Mouse (Mus musculus) R1 (cell line): Measurements from ENCODE around the gene Zfp953.
"Not testable (repeated sequence)": the region's sequence is repeated elsewhere in the genome, so short reads cannot be mapped to it uniquely, and the experiment has no call there.

Experiments
- DNase-seq: peaks from one replicate; pipeline ENCODE4 v3.0.0-alpha.2; 2018; ENCODE audit warnings: low read depth, low spot score

Gene Zfp953

GRCm38 (mm10) chr13:67360131-67360744 lies at the start of gene Zfp953, which contains the start of gene Gm28044:
Gene Zfp953, minus strand, starts transcription at chr13:67360605.
Gene Gm28044, minus strand, starts transcription at chr13:67360536.
- peak; percentile 90 for DNase-seq

DNA sequence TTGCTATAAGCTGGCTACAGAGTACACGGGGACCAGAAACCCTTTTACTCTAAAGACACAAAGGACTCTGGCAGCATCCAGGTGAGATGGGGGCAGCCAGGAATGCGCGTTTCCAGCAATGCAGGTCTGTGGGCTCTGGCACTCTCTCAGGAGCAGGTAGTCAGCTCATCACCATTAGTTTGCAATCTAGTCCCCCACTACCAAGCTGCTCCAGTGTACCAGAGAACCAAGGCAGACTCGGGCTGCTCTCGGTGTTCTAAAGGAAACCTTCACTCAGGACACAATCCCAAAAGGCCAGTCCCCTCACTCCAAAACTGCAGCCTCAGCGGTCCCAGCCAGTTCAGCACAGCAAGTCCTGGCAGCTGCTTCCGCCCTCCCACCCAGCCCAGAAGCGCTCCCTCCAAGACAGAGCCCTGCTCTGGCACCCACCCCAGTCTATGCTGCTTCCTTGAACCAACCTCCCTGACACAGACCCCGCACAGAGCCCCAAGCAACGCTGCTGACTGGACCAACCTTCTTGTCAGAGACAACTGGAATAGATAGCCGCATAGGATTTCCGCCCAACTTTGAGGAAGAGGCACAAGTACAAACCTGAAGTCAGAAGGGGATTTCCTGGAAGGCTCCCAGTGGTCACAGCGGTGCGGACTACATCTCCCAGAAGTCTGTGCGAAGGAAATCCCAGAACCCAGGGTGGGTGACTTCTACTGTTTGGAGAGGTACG lies 38.9 kb upstream of the Zfp953 start, which contains the start of gene Zfp429:
TSS of gene Zfp429 (minus strand) at position 637 of the 721 bp plus-strand sequence.
- peak; percentile 55 for DNase-seq

- not testable (repeated sequence) for DNase-seq
These were observed 15.8 kb upstream of the Zfp953 start for GRCm38 (mm10) chr13:67376255-67376654.

- DNase-seq: peak; percentile 85
These were observed 14.9 kb upstream of the Zfp953 start, which contains the start of the genes Gm28041 and Zfp456 for GRCm38 (mm10) chr13:67375050-67375911. Gene Gm28041, minus strand, starts transcription at chr13:67375733. Gene Zfp456, minus strand, starts transcription at chr13:67375810.

- DNase-seq: no peak
These were observed 8.6 kb downstream of the Zfp953 start for GRCm38 (mm10) chr13:67351854-67352253.

GRCm38 (mm10) chr13:67343422-67343821 lies 17.0 kb downstream of the Zfp953 start:
- no peak for DNase-seq

DNA sequence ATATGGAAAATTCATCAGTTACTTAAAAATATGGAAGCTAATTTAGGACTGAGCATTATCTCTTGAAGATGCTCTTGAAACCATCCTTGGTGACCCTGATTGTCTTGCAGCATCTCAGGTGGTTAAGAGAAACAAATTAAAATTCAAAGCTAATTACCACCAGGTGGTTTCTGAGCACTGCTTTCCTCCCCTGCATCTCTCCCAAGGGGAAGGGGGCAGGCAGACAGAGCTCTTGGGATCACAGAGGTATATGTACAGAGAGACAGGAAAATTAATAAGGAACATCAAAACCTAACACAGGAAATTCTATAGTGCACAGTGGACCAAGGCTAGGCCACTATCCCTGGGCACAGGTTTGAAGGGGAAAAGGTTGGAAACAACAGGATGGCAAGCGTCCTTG lies 27.5 kb downstream of the Zfp953 start:
- DNase-seq: no peak

DNA sequence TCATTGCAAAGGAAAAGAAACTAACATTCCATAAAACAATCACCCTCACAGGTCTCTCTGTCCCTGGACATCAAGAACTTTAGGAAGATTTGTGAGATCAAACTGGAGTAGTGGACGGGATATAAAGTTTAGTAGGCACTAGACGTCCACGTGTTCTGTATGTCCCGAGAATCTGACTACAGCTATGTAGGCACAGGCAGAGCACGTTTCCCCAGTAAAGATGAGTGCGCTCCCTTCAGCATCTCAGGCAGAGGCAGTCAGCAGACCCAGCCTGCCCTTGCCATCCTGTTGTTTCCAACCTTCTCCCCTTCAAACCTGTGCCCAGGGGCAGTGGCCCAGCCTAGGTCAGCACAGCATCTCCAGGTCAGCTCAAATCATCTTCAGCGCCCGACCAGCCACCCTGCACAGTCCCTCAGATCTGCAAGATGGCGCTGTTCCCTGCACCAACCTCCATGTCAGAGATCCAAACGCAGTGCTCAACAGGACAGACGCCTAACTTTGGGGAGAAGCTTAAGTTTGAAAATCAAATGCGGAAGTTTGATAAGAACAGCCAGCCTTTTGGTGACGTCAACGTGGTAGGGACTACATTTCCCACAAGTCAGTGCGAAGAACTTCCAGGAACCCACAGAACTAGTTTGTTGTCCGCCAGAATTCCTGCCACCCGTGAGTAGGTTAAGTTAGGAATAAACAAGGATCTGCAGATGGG lies 28.2 kb downstream of the Zfp953 start, which contains the start of gene Zfp595:
TSS of gene Zfp595 (minus strand) at position 552 of the 706 bp plus-strand sequence.
- DNase-seq: peak; percentile 92

DNA sequence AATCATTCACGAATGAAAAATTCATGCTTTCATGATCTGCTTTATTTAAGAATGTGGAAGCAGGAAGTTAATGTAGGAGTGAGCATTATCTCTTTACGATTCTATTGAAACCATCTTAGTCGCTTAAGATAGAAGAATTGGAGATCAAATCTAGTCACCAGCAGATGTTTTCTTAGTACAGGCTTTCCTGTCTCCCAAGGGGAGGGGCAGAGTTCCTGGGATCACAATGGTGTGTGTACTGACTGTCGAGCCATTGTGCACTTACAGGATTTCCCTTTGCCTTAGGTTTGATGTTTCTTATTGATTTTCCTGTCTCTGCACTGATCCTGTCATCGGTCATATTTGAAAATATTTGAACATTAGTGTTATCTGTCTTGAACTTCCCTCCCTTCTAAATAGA lies 53.7 kb downstream of the Zfp953 start:
- peak; percentile 39 for DNase-seq

DNA sequence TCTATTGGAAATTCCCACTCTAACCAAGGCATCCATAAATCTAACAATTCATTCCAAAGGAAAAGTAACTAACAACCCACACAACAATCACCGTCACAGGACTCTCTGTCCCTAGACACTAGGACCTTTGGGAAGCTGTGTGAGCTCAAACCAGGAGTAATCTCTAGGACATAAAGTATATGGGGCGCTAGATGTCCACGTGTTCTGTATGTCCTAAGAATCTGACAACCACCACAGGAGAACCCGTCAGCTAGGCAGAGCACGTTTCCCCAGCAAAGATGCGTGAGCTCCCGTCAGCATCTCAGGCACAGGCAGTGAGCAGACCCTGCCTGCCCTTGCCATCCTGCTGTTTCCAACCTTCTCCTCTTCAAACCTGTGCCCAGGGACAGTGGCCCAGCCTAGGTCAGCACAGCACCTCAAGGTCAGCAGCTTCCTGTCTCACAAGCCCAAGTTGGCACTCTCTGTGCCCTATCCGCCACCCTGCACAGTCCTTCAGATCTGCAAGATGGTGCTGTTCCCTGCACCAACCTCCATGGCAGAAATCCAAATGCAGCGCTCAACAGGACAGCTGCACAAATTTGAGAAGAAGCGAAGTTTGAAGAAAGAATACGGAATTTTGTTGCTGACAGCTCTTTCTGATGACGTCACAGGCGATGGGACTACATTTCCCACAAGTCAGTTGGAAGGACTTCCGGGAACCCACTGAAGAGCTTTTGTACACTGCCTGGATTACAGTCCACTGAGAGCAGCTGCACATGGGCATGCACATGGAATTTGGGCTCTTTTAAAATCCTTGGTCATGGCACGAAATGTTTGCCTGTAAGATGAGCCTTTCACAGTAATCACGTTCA lies 54.4 kb downstream of the Zfp953 start, which contains the start of gene Zfp457:
TSS of gene Zfp457 (minus strand) at position 664 of the 851 bp plus-strand sequence.
- peak; percentile 92 for DNase-seq
